25 mouse cellular contexts compared by ENCODE assay signal in genomic region chr9:74946713-74947402, GRCm38 (mm10). TPM values are rescaled to one million over a fixed set of nuclear protein-coding genes. Genes with fewer than 3 reads are reported as not detected.
DNase-seq lines count a peak whose midpoint lies in the region; ATAC-seq and TF ChIP-seq lines count a peak whose summit lies in the region.
"Had no signal": no experiment of that assay in that cellular context is flagged by ENCODE, and none has a peak within 500 bp of the region (broad histone marks: within the 10 kb centered on the region; RNA-seq: fewer than 3 reads in every experiment).

No protein-coding gene starts in this region.

- H3K4me3 ChIP-seq in liver, adult 2 months (ENCODE audit: insufficient read depth, low read depth, low read length), result no peak overlapping the region
- no peak overlapping the region for H3K4me3 ChIP-seq in liver, embryonic 12.5 days
- H3K4me3 ChIP-seq in lung, postnatal 0 days (ENCODE audit: low read depth, low read length), result no peak overlapping the region
- no peak overlapping the region for H3K4me3 ChIP-seq in embryonic fibroblast, embryonic 13.5 days (ENCODE audit: insufficient read depth, low read length)
- H3K4me3 ChIP-seq: embryonic facial prominence, embryonic 13.5 days; embryonic facial prominence, embryonic 15.5 days; forebrain, embryonic 10.5 days; forebrain, embryonic 12.5 days had no signal

- H3K36me3 ChIP-seq in liver, adult 2 months (ENCODE audit: control insufficient read depth, insufficient read depth, low read length), result no peaks in the 10 kb centered on the region
- H3K36me3 ChIP-seq in liver, embryonic 12.5 days, result no peaks in the 10 kb centered on the region
- no peaks in the 10 kb centered on the region for H3K36me3 ChIP-seq in lung, postnatal 0 days (ENCODE audit: insufficient read depth, low read length)
- H3K36me3 ChIP-seq: embryonic facial prominence, embryonic 13.5 days; embryonic facial prominence, embryonic 15.5 days; forebrain, embryonic 10.5 days; forebrain, embryonic 12.5 days had no signal

- no peak overlapping the region for H3K4me2 ChIP-seq in liver, embryonic 12.5 days
- no peak overlapping the region for H3K4me2 ChIP-seq in lung, postnatal 0 days (replicated peaks; ENCODE audit: low read depth, low read length)
- H3K4me2 ChIP-seq: embryonic facial prominence, embryonic 13.5 days; embryonic facial prominence, embryonic 15.5 days; forebrain, embryonic 12.5 days had no signal

- TF ChIP-seq CTCF in liver, adult 2 months (IDR thresholded peaks at IDR 0.05; ENCODE audit: low read depth, low read length), result no peak
- TF ChIP-seq CTCF in lung, postnatal 0 days (IDR thresholded peaks at IDR 0.05), result no peak
- TF ChIP-seq CTCF in embryonic fibroblast, embryonic 13.5 days (IDR thresholded peaks at IDR 0.05; ENCODE audit: borderline replicate concordance, insufficient read depth, low read length), result no peak

- peak overlapping the region; percentile 87 for H3K27ac ChIP-seq in liver, adult 2 months (replicated peaks; ENCODE audit: insufficient read depth, low read depth, low read length)
- no peak overlapping the region for H3K27ac ChIP-seq in liver, embryonic 12.5 days
- no peak overlapping the region for H3K27ac ChIP-seq in lung, postnatal 0 days (ENCODE audit: low read length)
- peak overlapping the region; percentile 89; the same call in 1 of the 2 replicates for H3K27ac ChIP-seq in embryonic fibroblast, embryonic 13.5 days (ENCODE audit: insufficient read depth, low read length)
- H3K27ac ChIP-seq: embryonic facial prominence, embryonic 13.5 days; embryonic facial prominence, embryonic 15.5 days; forebrain, embryonic 10.5 days; forebrain, embryonic 12.5 days had no signal

- no peak for TF ChIP-seq POLR2A in liver, adult 2 months (IDR thresholded peaks at IDR 0.05; ENCODE audit: extremely low read depth, insufficient read depth, low read length)
- TF ChIP-seq POLR2A in embryonic fibroblast, embryonic 13.5 days (IDR thresholded peaks at IDR 0.05; ENCODE audit: low read depth, low read length), result no peak

- H3K79me2 ChIP-seq in liver, adult 2 months (ENCODE audit: control insufficient read depth, insufficient read depth, low read length), result no peaks in the 10 kb centered on the region

- 32% methylated on average over 8 of the region's 8 CpGs for WGBS in liver, adult 2 months
- 71% methylated on average over 8 of the region's 8 CpGs for WGBS in liver, embryonic 12.5 days (ENCODE audit: insufficient replicate concordance)
- 82% methylated on average over 8 of the region's 8 CpGs for WGBS in lung, postnatal 0 days

- H3K9me3 ChIP-seq in liver, embryonic 12.5 days (replicated peaks), result no peaks in the 10 kb centered on the region
- H3K9me3 ChIP-seq in lung, postnatal 0 days (ENCODE audit: low read length), result no peaks in the 10 kb centered on the region
- H3K9me3 ChIP-seq: embryonic facial prominence, embryonic 13.5 days; embryonic facial prominence, embryonic 15.5 days; forebrain, embryonic 10.5 days; forebrain, embryonic 12.5 days had no signal

- H3K9ac ChIP-seq in liver, adult 2 months (ENCODE audit: low read depth, low read length), result peak overlapping the region; percentile 43; the same call in 1 of the 2 replicates
- no peak overlapping the region for H3K9ac ChIP-seq in liver, embryonic 12.5 days
- H3K9ac ChIP-seq in lung, postnatal 0 days (replicated peaks; ENCODE audit: low read depth), result no peak overlapping the region
- H3K9ac ChIP-seq: embryonic facial prominence, embryonic 13.5 days; embryonic facial prominence, embryonic 15.5 days; forebrain, embryonic 12.5 days had no signal

- TF ChIP-seq EP300 in lung, postnatal 0 days (IDR thresholded peaks at IDR 0.05), result no peak

- peak; percentile 96 for DNase-seq in liver, adult 2 months (ENCODE audit: extremely low read depth, low read depth, low spot score)
- DNase-seq in lung, postnatal 0 days (ENCODE audit: low spot score), result no peak
- no peak for DNase-seq in lung, postnatal 36 days
- DNase-seq in 3T3-L1 (ENCODE audit: low read depth, low spot score), result peak; percentile 63
- DNase-seq in gastrocnemius, postnatal 4 days (ENCODE audit: low spot score in 2 of 2), result no peak
- no peak for DNase-seq in cerebellum, postnatal 14 days
- DNase-seq: adrenal gland, adult 8-10 months; adrenal gland, postnatal 14 days; adrenal gland, postnatal 36 days; cerebellum, adult 11-12 months; cerebellum, adult 2 months; cerebellum, adult 9-10 months; cerebellum, postnatal 10 days; cerebellum, postnatal 36 days; embryo, embryonic 11 days had no signal

- H3K27me3 ChIP-seq in liver, adult 2 months (ENCODE audit: control insufficient read depth, insufficient read depth, low read length), result no peaks in the 10 kb centered on the region
- no peaks in the 10 kb centered on the region for H3K27me3 ChIP-seq in liver, embryonic 12.5 days (replicated peaks)
- H3K27me3 ChIP-seq in lung, postnatal 0 days (replicated peaks; ENCODE audit: insufficient read depth, low read length), result no peaks in the 10 kb centered on the region
- H3K27me3 ChIP-seq: embryonic facial prominence, embryonic 13.5 days; embryonic facial prominence, embryonic 15.5 days; forebrain, embryonic 12.5 days had no signal

- ATAC-seq in liver, embryonic 12.5 days, result no peak
- ATAC-seq in lung, postnatal 0 days, result peak; percentile 25; the same call in 1 of the 2 replicates
- ATAC-seq: activated CD4-positive, CD25-positive, alpha-beta regulatory T cell, adult 4 months; forebrain, embryonic 14.5 days; forebrain, embryonic 16.5 days; Patski had no signal

- peaks cover 10% of the 10 kb centered on the region; the same call in 1 of the 2 replicates for H3K4me1 ChIP-seq in liver, adult 2 months (ENCODE audit: control insufficient read depth, insufficient read depth, low read length)
- H3K4me1 ChIP-seq in liver, embryonic 12.5 days, result no peaks in the 10 kb centered on the region
- no peaks in the 10 kb centered on the region for H3K4me1 ChIP-seq in lung, postnatal 0 days (ENCODE audit: insufficient read depth, low read depth, low read length)
- peaks cover 5% of the 10 kb centered on the region; the same call in 1 of the 2 replicates for H3K4me1 ChIP-seq in embryonic fibroblast, embryonic 13.5 days (ENCODE audit: control insufficient read depth, insufficient read depth, low read length)
- H3K4me1 ChIP-seq: embryonic facial prominence, embryonic 13.5 days; embryonic facial prominence, embryonic 15.5 days; forebrain, embryonic 12.5 days had no signal

RNA-seq across cellular contexts. Expression of gene Fam214a, which starts 5.8 kb away (rescaled TPM):
- 67.5 and 116 TPM in 2 replicates for total RNA-seq in liver, adult 2 months (2014; rRNA removed)
- 14.5 and 23.1 TPM in 2 replicates for polyA plus RNA-seq in liver, adult 2 months (2012; rRNA removed)
- 1.8 and 2.6 TPM in 2 replicates for polyA plus RNA-seq in liver, embryonic 12.5 days (2016; fragmentation: Nextera tagmentation; extraction: Ambion mirVana)
- 10.5 and 12.8 TPM in 2 replicates for polyA plus RNA-seq in lung, postnatal 0 days (2015; fragmentation: Nextera tagmentation; extraction: Ambion mirVana)
- polyA plus RNA-seq in embryonic fibroblast, embryonic 13.5 days (2011; ENCODE audit: insufficient read length, low read depth, missing spikeins), result 18.3 and 18.9 TPM in 2 replicates
- total RNA-seq in gastrocnemius, postnatal 4 days (2021), result 10 to 100 TPM; 23.7 to 36.8 TPM

Comparison
In these comparisons a context has a peak if more than half of its experiments do, and no peak if none do; other contexts are left out.
1. H3K27ac ChIP-seq: peak in liver, adult 2 months (single experiment) and embryonic fibroblast, embryonic 13.5 days (single experiment); none in liver, embryonic 12.5 days (single experiment) and lung, postnatal 0 days (single experiment).
2. DNase-seq: peak in liver, adult 2 months (single experiment) and 3T3-L1 (single experiment); none in lung, postnatal 0 days (single experiment), lung, postnatal 36 days (single experiment), gastrocnemius, postnatal 4 days (0 of 2) and cerebellum, postnatal 14 days (0 of 2).